In the genomic region with DNA sequence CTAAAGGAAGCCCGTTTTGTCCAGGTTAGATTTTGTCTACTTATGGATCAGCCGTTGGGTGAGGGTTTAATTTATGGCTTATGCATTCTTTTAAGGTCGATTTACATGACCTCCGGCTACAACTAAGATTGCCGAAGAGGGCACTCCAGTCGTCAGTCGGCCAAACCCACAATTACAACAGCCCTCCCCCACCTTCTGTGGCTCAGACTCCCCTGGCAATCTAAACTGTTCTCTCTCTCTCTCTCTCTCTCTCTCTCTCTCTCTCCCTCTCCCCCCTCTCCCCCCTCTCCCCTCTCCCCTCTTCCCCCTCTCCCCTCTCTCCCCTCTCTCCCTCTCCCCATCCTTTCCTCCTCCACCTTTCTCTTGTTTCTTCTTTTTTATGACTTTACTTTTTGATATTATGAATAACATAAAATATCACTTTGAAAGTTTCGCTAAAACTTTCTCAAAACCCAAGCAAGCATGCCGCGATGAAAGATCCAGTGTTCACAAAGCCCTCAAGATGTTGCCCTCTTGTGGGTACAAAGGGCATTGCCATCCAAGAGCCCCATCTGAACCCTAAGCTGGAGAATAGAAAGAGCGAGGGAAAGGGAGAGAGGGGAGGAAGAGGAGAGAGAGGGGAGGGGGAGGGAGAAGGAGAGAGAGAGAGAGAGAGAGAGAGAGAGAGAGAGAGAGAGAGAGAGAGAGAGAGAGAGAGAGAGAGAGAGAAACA, we compare ENCODE assay signal across 8 mouse cellular contexts. TPM values are rescaled to one million over a fixed set of nuclear protein-coding genes. Genes with fewer than 3 reads are reported as not detected.
A peak's percentile ranks its signal among the peaks of the same experiment; 100 is the strongest.
DNase-seq lines count a peak whose midpoint lies in the region; ATAC-seq and TF ChIP-seq lines count a peak whose summit lies in the region.

No protein-coding gene starts in this region.

- H3K4me3 ChIP-seq in G1E (ENCODE audit: low read depth, low read length) = peak overlapping the region; percentile 72; the same call in 1 of the 2 replicates
- peak overlapping the region; percentile 75 for H3K4me3 ChIP-seq in forebrain, embryonic 13.5 days

- ATAC-seq in G1E (ENCODE audit: extremely low read depth, insufficient number of reproducible peaks, low FRiP score, poor library complexity, severe bottlenecking) = peak; percentile 19; the same call in 1 of the 2 replicates
- ATAC-seq in forebrain, embryonic 13.5 days = peak; percentile 34; the same call in 1 of the 2 replicates
- ATAC-seq in monocyte, adult 5-6 weeks (replicated peaks; ENCODE audit: insufficient number of reproducible peaks, low FRiP score, low TSS enrichment, poor library complexity, severe bottlenecking) = no peak

- peak overlapping the region; percentile 99 for H3K9ac ChIP-seq in forebrain, embryonic 13.5 days

- H3K9me3 ChIP-seq in G1E (replicated peaks) = no peaks in the 10 kb centered on the region
- no peaks in the 10 kb centered on the region for H3K9me3 ChIP-seq in forebrain, embryonic 13.5 days (replicated peaks)

- intact Hi-C loops in heart, postnatal 36 days (cut with DNase I) = loop anchor here (5.0 to 10.0 kb wide), 5 partner anchors 80 to 665 kb away; no protein-coding TSS in a partner anchor

- 0% methylated on average over 11 of the region's 11 CpGs for WGBS in forebrain, embryonic 13.5 days

- TF ChIP-seq CTCF in G1E (IDR thresholded peaks at IDR 0.05; ENCODE audit: low read depth, low read length) = peak; percentile 49

- H3K4me2 ChIP-seq in forebrain, embryonic 13.5 days = peak overlapping the region; percentile 99

- H3K27ac ChIP-seq in forebrain, embryonic 13.5 days = peak overlapping the region; percentile 95

- DNase-seq in G1E (ENCODE audit: low spot score) = peak; percentile 57
- DNase-seq in brain, embryonic 18.5 days (ENCODE audit: low read depth, low spot score) = peak; percentile 79
- peak; percentile 68 to 78 for DNase-seq in heart, postnatal 36 days
- peak; percentile 74 to 88 for DNase-seq in layer of hippocampus, postnatal 14 days (ENCODE audit: low spot score in 2 of 2)
- DNase-seq in lung, postnatal 25 days (ENCODE audit: low spot score) = peak; percentile 86
- DNase-seq in right cerebral cortex, postnatal 10 days (ENCODE audit: low spot score in 2 of 2) = peak; percentile 81 to 90

- H3K4me1 ChIP-seq in G1E (ENCODE audit: insufficient read depth, low read depth, low read length) = peaks cover 45% of the 10 kb centered on the region
- peaks cover 72% of the 10 kb centered on the region for H3K4me1 ChIP-seq in forebrain, embryonic 13.5 days

- H3K27me3 ChIP-seq in G1E (ENCODE audit: insufficient read depth, low read length) = peaks cover 79% of the 10 kb centered on the region
- H3K27me3 ChIP-seq in forebrain, embryonic 13.5 days = peaks cover 23% of the 10 kb centered on the region

- no peaks in the 10 kb centered on the region for H3K36me3 ChIP-seq in G1E (replicated peaks)
- no peaks in the 10 kb centered on the region for H3K36me3 ChIP-seq in forebrain, embryonic 13.5 days (ENCODE audit: poor library complexity, severe bottlenecking)

RNA-seq across cellular contexts. Expression of a gene that starts 5.8 kb away (rescaled TPM):
- total RNA-seq in G1E (2014; fragmentation: Nextera tagmentation) (12.7 and 162 TPM in 2 replicates), G1E (2017) (2.5 and 3.8 TPM in 2 replicates)
- polyA plus RNA-seq in G1E (2012) = 2.3 and 2.6 TPM in 2 replicates
- 143 and 149 TPM in 2 replicates for polyA plus RNA-seq in forebrain, embryonic 13.5 days (2015; fragmentation: Nextera tagmentation; extraction: Ambion mirVana)
- 10 to 100 TPM; 24.0 to 30.4 TPM for total RNA-seq in heart, postnatal 36 days (2021)
- 10 to 100 TPM; 38.8 to 39.1 TPM for total RNA-seq in layer of hippocampus, postnatal 14 days (2021)
- total RNA-seq in monocyte, adult 5-6 weeks (2017) = 0.29 to 2.1 TPM in 2 of 3 replicates, not detected in the other

RNA-seq across cellular contexts. Expression of a gene that starts 6.4 kb away (rescaled TPM):
- 122 and 127 TPM in 2 replicates for total RNA-seq in G1E (2014; fragmentation: Nextera tagmentation)
- 239 and 262 TPM in 2 replicates for total RNA-seq in G1E (2017)
- 52.4 and 74.2 TPM in 2 replicates for polyA plus RNA-seq in G1E (2012)
- polyA plus RNA-seq in forebrain, embryonic 13.5 days (2015; fragmentation: Nextera tagmentation; extraction: Ambion mirVana) = 372 and 377 TPM in 2 replicates
- total RNA-seq in heart, postnatal 36 days (2021) = 10 to 100 TPM; 51.2 to 55.9 TPM
- total RNA-seq in layer of hippocampus, postnatal 14 days (2021) = 100 to 1,000 TPM; 116 to 117 TPM
- total RNA-seq in monocyte, adult 5-6 weeks (2017) = 163 to 218 TPM (median 176 TPM) in 3 replicates

RNA-seq across cellular contexts. Expression of a gene that starts 51.7 kb away (rescaled TPM):
- total RNA-seq in G1E (2014; fragmentation: Nextera tagmentation) (1.4 and 2.7 TPM in 2 replicates), G1E (2017) (2.0 and 2.3 TPM in 2 replicates)
- polyA plus RNA-seq in G1E (2012) = 0.31 TPM in 1 of 2 replicates, not detected in the other
- 0.57 and 1.6 TPM in 2 replicates for polyA plus RNA-seq in forebrain, embryonic 13.5 days (2015; fragmentation: Nextera tagmentation; extraction: Ambion mirVana)
- total RNA-seq in heart, postnatal 36 days (2021) = 1 to 10 TPM; 1.3 TPM
- 1 to 10 TPM; 2.9 to 4.3 TPM for total RNA-seq in layer of hippocampus, postnatal 14 days (2021)
- 0.67 to 1.2 TPM (median 0.75 TPM) in 3 replicates for total RNA-seq in monocyte, adult 5-6 weeks (2017)
